ENCODE assay signal across 16 mouse cellular contexts in genomic region chr5:110526556-110526955, GRCm38 (mm10). TPM values are rescaled to one million over a fixed set of nuclear protein-coding genes. Genes with fewer than 3 reads are reported as not detected.
"Had no signal": no experiment of that assay in that cellular context is flagged by ENCODE, and none has a peak within 500 bp of the region (broad histone marks: within the 10 kb centered on the region; RNA-seq: fewer than 3 reads in every experiment).

No protein-coding gene starts in this region.

- H3K9ac ChIP-seq: limb, embryonic 12.5 days; liver, embryonic 13.5 days; liver, postnatal 0 days; lung, embryonic 15.5 days had no signal

- H3K36me3 ChIP-seq: limb, embryonic 12.5 days; liver, embryonic 13.5 days; lung, embryonic 15.5 days had no signal

- H3K27me3 ChIP-seq: limb, embryonic 12.5 days; lung, embryonic 15.5 days had no signal

- H3K4me1 ChIP-seq: limb, embryonic 12.5 days; liver, embryonic 13.5 days; lung, embryonic 15.5 days; megakaryocyte, embryonic 14.5 days had no signal

- H3K4me3 ChIP-seq: layer of hippocampus, adult 2 months; limb, embryonic 12.5 days; liver, embryonic 13.5 days; lung, embryonic 15.5 days; megakaryocyte, embryonic 14.5 days had no signal

- H3K27ac ChIP-seq: layer of hippocampus, adult 2 months; limb, embryonic 12.5 days; liver, embryonic 13.5 days; lung, embryonic 15.5 days; macrophage had no signal

- H3K4me2 ChIP-seq: limb, embryonic 12.5 days; liver, embryonic 13.5 days; lung, embryonic 15.5 days had no signal

- H3K9me3 ChIP-seq: limb, embryonic 12.5 days; liver, embryonic 13.5 days; lung, embryonic 15.5 days had no signal

- ATAC-seq: liver, postnatal 0 days had no signal

- DNase-seq: kidney, postnatal 10 days; kidney, postnatal 4 days; liver; liver, embryonic 13.5 days; liver, postnatal 0 days; lung, postnatal 14 days; midbrain, embryonic 14.5 days; right cerebral cortex, adult 18-20 months; right cerebral cortex, postnatal 25 days; thymus, postnatal 4 days had no signal

RNA-seq across cellular contexts. Expression of gene Galnt9, which starts 17.6 kb away (rescaled TPM):
- polyA plus RNA-seq: kidney, embryonic 14.5 days; liver, embryonic 13.5 days had no signal
